In genomic region chr16:14185516-14185915, GRCm38 (mm10) we compare ENCODE assay signal across 11 mouse cellular contexts.
"Had no signal": no experiment of that assay in that cellular context is flagged by ENCODE, and none has a peak within 500 bp of the region (broad histone marks: within the 10 kb centered on the region; RNA-seq: fewer than 3 reads in every experiment).

No protein-coding gene starts in this region.

- DNase-seq: kidney, adult 2 months; kidney, postnatal 25 days; liver; lung, adult 18-20 months; lung, postnatal 10 days; lung, postnatal 36 days; retina, postnatal 1 day; right cerebral cortex, postnatal 14 days; thymus, adult 2 months; thymus, postnatal 14 days; thymus, postnatal 4 days had no signal
